8 mouse cellular contexts compared by ENCODE assay signal in genomic region chr3:90291982-90292344, GRCm38 (mm10). TPM values are rescaled to one million over a fixed set of nuclear protein-coding genes. Genes with fewer than 3 reads are reported as not detected.
DNase-seq lines count a peak whose midpoint lies in the region; ATAC-seq and TF ChIP-seq lines count a peak whose summit lies in the region.

No protein-coding gene starts in this region.

- H3K4me2 ChIP-seq in heart, embryonic 11.5 days, result peak overlapping the region; percentile 67
- peak overlapping the region; percentile 69 for H3K4me2 ChIP-seq in forebrain, embryonic 15.5 days (replicated peaks)
- H3K4me2 ChIP-seq in liver, embryonic 16.5 days (ENCODE audit: low read depth, low read length), result peak overlapping the region; percentile 90

- TF ChIP-seq CTCF in E14TG2a.4 (conservative IDR thresholded peaks at IDR 0.05; ENCODE audit: low read length), result no peak

- no peaks in the 10 kb centered on the region for H3K27me3 ChIP-seq in heart, embryonic 11.5 days (ENCODE audit: control insufficient read depth, insufficient read depth, low read length)
- H3K27me3 ChIP-seq in E14TG2a.4 (ENCODE audit: insufficient read depth, low read length), result no peaks in the 10 kb centered on the region
- H3K27me3 ChIP-seq in forebrain, embryonic 15.5 days, result no peaks in the 10 kb centered on the region
- no peaks in the 10 kb centered on the region for H3K27me3 ChIP-seq in liver, embryonic 16.5 days (ENCODE audit: control insufficient read depth, insufficient read depth, low read depth, low read length)

- no peak for DNase-seq in heart, adult 18-20 months
- no peak for DNase-seq in urinary bladder, postnatal 25 days (ENCODE audit: low spot score)
- no peak for DNase-seq in embryo, embryonic 10 days (ENCODE audit: low spot score)
- no peak for DNase-seq in adrenal gland, postnatal 10 days

- H3K4me3 ChIP-seq in heart, embryonic 11.5 days (ENCODE audit: low read depth, low read length), result peak overlapping the region; percentile 83
- peak overlapping the region; percentile 87 for H3K4me3 ChIP-seq in E14TG2a.4 (replicated peaks; ENCODE audit: low read length)
- H3K4me3 ChIP-seq in forebrain, embryonic 15.5 days, result peak overlapping the region; percentile 84
- H3K4me3 ChIP-seq in liver, embryonic 16.5 days (ENCODE audit: low read depth, low read length), result peak overlapping the region; percentile 93

- WGBS in heart, embryonic 11.5 days (ENCODE audit: insufficient replicate concordance), result 41% methylated on average over 2 of the region's 2 CpGs
- 37% methylated on average over 2 of the region's 2 CpGs for WGBS in forebrain, embryonic 15.5 days
- WGBS in liver, embryonic 16.5 days (ENCODE audit: insufficient replicate concordance), result 22% methylated on average over 2 of the region's 2 CpGs

- H3K27ac ChIP-seq in heart, embryonic 11.5 days (ENCODE audit: low read depth, low read length), result peak overlapping the region; percentile 83
- H3K27ac ChIP-seq in forebrain, embryonic 15.5 days (replicated peaks), result peak overlapping the region; percentile 97
- H3K27ac ChIP-seq in liver, embryonic 16.5 days (ENCODE audit: low read length), result peak overlapping the region; percentile 96

- no peaks in the 10 kb centered on the region for H3K36me3 ChIP-seq in heart, embryonic 11.5 days (ENCODE audit: control insufficient read depth, insufficient read depth, low read length)
- peaks cover 21% of the 10 kb centered on the region for H3K36me3 ChIP-seq in E14TG2a.4 (ENCODE audit: insufficient read depth, low read length)
- no peaks in the 10 kb centered on the region for H3K36me3 ChIP-seq in forebrain, embryonic 15.5 days
- no peaks in the 10 kb centered on the region for H3K36me3 ChIP-seq in liver, embryonic 16.5 days (ENCODE audit: control insufficient read depth, insufficient read depth)

- H3K9ac ChIP-seq in heart, embryonic 11.5 days (ENCODE audit: low read depth, low read length), result peak overlapping the region; percentile 72
- peak overlapping the region; percentile 80 for H3K9ac ChIP-seq in forebrain, embryonic 15.5 days (replicated peaks)
- peak overlapping the region; percentile 75 for H3K9ac ChIP-seq in liver, embryonic 16.5 days (ENCODE audit: low read depth, low read length)

- ATAC-seq in heart, embryonic 11.5 days (replicated peaks; ENCODE audit: insufficient number of reproducible peaks, low FRiP score, low TSS enrichment), result no peak
- no peak for ATAC-seq in forebrain, embryonic 15.5 days (replicated peaks)
- ATAC-seq in liver, embryonic 16.5 days (ENCODE audit: low read depth), result no peak

- H3K4me1 ChIP-seq in heart, embryonic 11.5 days (ENCODE audit: control insufficient read depth, insufficient read depth, low read length), result peaks cover 11% of the 10 kb centered on the region
- H3K4me1 ChIP-seq in E14TG2a.4 (replicated peaks; ENCODE audit: low read depth, low read length), result peaks cover 43% of the 10 kb centered on the region
- peaks cover 35% of the 10 kb centered on the region for H3K4me1 ChIP-seq in forebrain, embryonic 15.5 days
- H3K4me1 ChIP-seq in liver, embryonic 16.5 days (ENCODE audit: control insufficient read depth, low read depth, low read length), result peaks cover 27% of the 10 kb centered on the region

- H3K9me3 ChIP-seq in heart, embryonic 11.5 days (replicated peaks; ENCODE audit: control insufficient read depth, low read length), result no peaks in the 10 kb centered on the region
- no peaks in the 10 kb centered on the region for H3K9me3 ChIP-seq in E14TG2a.4 (ENCODE audit: low read length)
- no peaks in the 10 kb centered on the region for H3K9me3 ChIP-seq in forebrain, embryonic 15.5 days
- H3K9me3 ChIP-seq in liver, embryonic 16.5 days (replicated peaks; ENCODE audit: control insufficient read depth, low read length), result no peaks in the 10 kb centered on the region

RNA-seq across cellular contexts. Expression of gene Gatad2b, which starts 1.0 kb away (rescaled TPM):
- 8.4 and 14.3 TPM in 2 replicates for polyA plus RNA-seq in heart, embryonic 11.5 days (2014; fragmentation: Nextera tagmentation; extraction: Ambion mirVana)
- 10 to 100 TPM; 40.0 to 41.8 TPM for total RNA-seq in heart, adult 18-20 months (2021)
- 15.2 TPM in 2 replicates for polyA plus RNA-seq in forebrain, embryonic 15.5 days (2015; fragmentation: Nextera tagmentation; extraction: Ambion mirVana)
- polyA plus RNA-seq in liver, embryonic 16.5 days (2015; fragmentation: Nextera tagmentation; extraction: Ambion mirVana), result 3.2 and 3.9 TPM in 2 replicates
- 10 to 100 TPM; 55.5 to 65.9 TPM for total RNA-seq in adrenal gland, postnatal 10 days (2021)

RNA-seq across cellular contexts. Expression of gene Dennd4b, which starts 27.0 kb away (rescaled TPM):
- 4.1 and 4.4 TPM in 2 replicates for polyA plus RNA-seq in heart, embryonic 11.5 days (2014; fragmentation: Nextera tagmentation; extraction: Ambion mirVana)
- 10 to 100 TPM; 33.6 to 37.5 TPM for total RNA-seq in heart, adult 18-20 months (2021)
- polyA plus RNA-seq in forebrain, embryonic 15.5 days (2015; fragmentation: Nextera tagmentation; extraction: Ambion mirVana), result 5.4 and 7.2 TPM in 2 replicates
- polyA plus RNA-seq in liver, embryonic 16.5 days (2015; fragmentation: Nextera tagmentation; extraction: Ambion mirVana), result 2.3 and 2.8 TPM in 2 replicates
- 10 to 100 TPM in 1 of 2 experiments, 1 to 10 TPM in 1; 8.5 to 17.0 TPM for total RNA-seq in adrenal gland, postnatal 10 days (2021)

RNA-seq across cellular contexts. Expression of gene Crtc2, which starts 38.0 kb away (rescaled TPM):
- 7.5 and 11.6 TPM in 2 replicates for polyA plus RNA-seq in heart, embryonic 11.5 days (2014; fragmentation: Nextera tagmentation; extraction: Ambion mirVana)
- total RNA-seq in heart, adult 18-20 months (2021), result 10 to 100 TPM; 13.4 to 18.0 TPM
- polyA plus RNA-seq in forebrain, embryonic 15.5 days (2015; fragmentation: Nextera tagmentation; extraction: Ambion mirVana), result 20.8 and 21.1 TPM in 2 replicates
- 5.2 and 6.9 TPM in 2 replicates for polyA plus RNA-seq in liver, embryonic 16.5 days (2015; fragmentation: Nextera tagmentation; extraction: Ambion mirVana)
- total RNA-seq in adrenal gland, postnatal 10 days (2021), result 10 to 100 TPM; 36.1 to 47.7 TPM

RNA-seq across cellular contexts. Expression of gene Slc39a1, which starts 44.0 kb away (rescaled TPM):
- polyA plus RNA-seq in heart, embryonic 11.5 days (2014; fragmentation: Nextera tagmentation; extraction: Ambion mirVana), result 74.0 and 80.8 TPM in 2 replicates
- 10 to 100 TPM; 62.0 to 65.5 TPM for total RNA-seq in heart, adult 18-20 months (2021)
- 42.8 and 43.2 TPM in 2 replicates for polyA plus RNA-seq in forebrain, embryonic 15.5 days (2015; fragmentation: Nextera tagmentation; extraction: Ambion mirVana)
- 30.0 and 33.5 TPM in 2 replicates for polyA plus RNA-seq in liver, embryonic 16.5 days (2015; fragmentation: Nextera tagmentation; extraction: Ambion mirVana)
- total RNA-seq in adrenal gland, postnatal 10 days (2021), result 100 to 1,000 TPM; 114 to 118 TPM

RNA-seq across cellular contexts. Expression of gene Creb3l4, which starts 48.7 kb away (rescaled TPM):
- polyA plus RNA-seq in heart, embryonic 11.5 days (2014; fragmentation: Nextera tagmentation; extraction: Ambion mirVana), result 2.3 and 2.6 TPM in 2 replicates
- under 1 TPM in 1 of 2 experiments, not detected in 1; 0.41 TPM for total RNA-seq in heart, adult 18-20 months (2021)
- 3.7 TPM in 2 replicates for polyA plus RNA-seq in forebrain, embryonic 15.5 days (2015; fragmentation: Nextera tagmentation; extraction: Ambion mirVana)
- polyA plus RNA-seq in liver, embryonic 16.5 days (2015; fragmentation: Nextera tagmentation; extraction: Ambion mirVana), result 0.35 and 0.41 TPM in 2 replicates
- total RNA-seq in adrenal gland, postnatal 10 days (2021), result under 1 TPM; 0.36 to 0.55 TPM
